Mouse (Mus musculus): ENCODE data around the gene Hsd11b1. TPM values are rescaled to one million over a fixed set of nuclear protein-coding genes. Genes with fewer than 3 reads are reported as not detected.

Gene Hsd11b1
- polyA plus RNA-seq, 1 experiment = 0.12 TPM

- no peaks in the 10 kb centered on the region for H3K79me2 ChIP-seq (ENCODE audit: control insufficient read depth, insufficient read depth)
- H3K4me3 ChIP-seq (ENCODE audit: insufficient read depth, poor library complexity, severe bottlenecking) = no peak overlapping the region
- no peak for TF ChIP-seq CTCF (IDR thresholded peaks at IDR 0.05; ENCODE audit: control insufficient read depth, insufficient read depth, insufficient read length)
- TF ChIP-seq MAX (IDR thresholded peaks at IDR 0.05) = no peak
- no peak for TF ChIP-seq MYOD1 (IDR thresholded peaks at IDR 0.05; ENCODE audit: control insufficient read depth, insufficient read length, low read depth)
- TF ChIP-seq MYOG (IDR thresholded peaks at IDR 0.05; ENCODE audit: control insufficient read depth, extremely low read depth, insufficient read length) = no peak
- no peak for TF ChIP-seq USF1 (IDR thresholded peaks at IDR 0.05; ENCODE audit: low read depth)
- TF ChIP-seq FOSL1 (IDR thresholded peaks at IDR 0.05; ENCODE audit: insufficient read depth, low read length, poor library complexity, severe bottlenecking) = no peak
- TF ChIP-seq CEBPB (IDR thresholded peaks at IDR 0.05; ENCODE audit: low read depth) = no peak
- H3K27me3 ChIP-seq (ENCODE audit: control insufficient read depth, insufficient read depth, insufficient read length) = no peaks in the 10 kb centered on the region
- no peaks in the 10 kb centered on the region for H3K79me3 ChIP-seq (ENCODE audit: low read depth)
- no peak overlapping the region for H3ac ChIP-seq (ENCODE audit: control insufficient read depth, insufficient read length, low read depth)
- H3K36me3 ChIP-seq (ENCODE audit: control insufficient read depth, insufficient read depth) = no peaks in the 10 kb centered on the region
Measured at GRCm38 (mm10) chr1:193241436-193241835, 22.4 kb downstream of the Hsd11b1 start.

GRCm38 (mm10) chr1:193238426-193238825 is 25.4 kb downstream of the Hsd11b1 start:
- no peak overlapping the region for H3ac ChIP-seq (ENCODE audit: control insufficient read depth, insufficient read length, low read depth)

GRCm38 (mm10) chr1:193234930-193235329 is 28.9 kb downstream of the Hsd11b1 start:
- Histone ChIP-seq H3K36me3 (ENCODE audit: control insufficient read depth, insufficient read depth) (no peaks in the 10 kb centered on the region), H3K79me2 (ENCODE audit: control insufficient read depth, insufficient read depth) (no peaks in the 10 kb centered on the region), H3K27me3 (ENCODE audit: control insufficient read depth, insufficient read depth, insufficient read length) (no peaks in the 10 kb centered on the region), H3ac (ENCODE audit: control insufficient read depth, insufficient read length, low read depth) (no peak overlapping the region), H3K79me3 (ENCODE audit: low read depth) (no peaks in the 10 kb centered on the region), H3K4me3 (ENCODE audit: insufficient read depth, poor library complexity, severe bottlenecking) (no peak overlapping the region)
- TF ChIP-seq CEBPB (IDR thresholded peaks at IDR 0.05; ENCODE audit: low read depth) = no peak
- TF ChIP-seq MYOG (IDR thresholded peaks at IDR 0.05; ENCODE audit: control insufficient read depth, extremely low read depth, insufficient read length) = no peak
- no peak for TF ChIP-seq USF1 (IDR thresholded peaks at IDR 0.05; ENCODE audit: low read depth)
- no peak for TF ChIP-seq MAX (IDR thresholded peaks at IDR 0.05)
- no peak for TF ChIP-seq CTCF (IDR thresholded peaks at IDR 0.05; ENCODE audit: control insufficient read depth, insufficient read depth, insufficient read length)
- TF ChIP-seq MYOD1 (IDR thresholded peaks at IDR 0.05; ENCODE audit: control insufficient read depth, insufficient read length, low read depth) = no peak
- TF ChIP-seq FOSL1 (IDR thresholded peaks at IDR 0.05; ENCODE audit: insufficient read depth, low read length, poor library complexity, severe bottlenecking) = no peak

More at GRCm38 (mm10) chr1:193238426-193238825, 25.4 kb downstream of the Hsd11b1 start:
- H3K79me3 ChIP-seq (ENCODE audit: low read depth) = no peaks in the 10 kb centered on the region
- H3K4me3 ChIP-seq (ENCODE audit: insufficient read depth, poor library complexity, severe bottlenecking) = no peak overlapping the region
- TF ChIP-seq MAX (IDR thresholded peaks at IDR 0.05) = no peak
- no peak for TF ChIP-seq MYOD1 (IDR thresholded peaks at IDR 0.05; ENCODE audit: control insufficient read depth, insufficient read length, low read depth)
- TF ChIP-seq USF1 (IDR thresholded peaks at IDR 0.05; ENCODE audit: low read depth) = no peak
- TF ChIP-seq CTCF (IDR thresholded peaks at IDR 0.05; ENCODE audit: control insufficient read depth, insufficient read depth, insufficient read length) = no peak
- TF ChIP-seq FOSL1 (IDR thresholded peaks at IDR 0.05; ENCODE audit: insufficient read depth, low read length, poor library complexity, severe bottlenecking) = no peak
- TF ChIP-seq CEBPB (IDR thresholded peaks at IDR 0.05; ENCODE audit: low read depth) = no peak
- TF ChIP-seq MYOG (IDR thresholded peaks at IDR 0.05; ENCODE audit: control insufficient read depth, extremely low read depth, insufficient read length) = no peak
- H3K36me3 ChIP-seq (ENCODE audit: control insufficient read depth, insufficient read depth) = no peaks in the 10 kb centered on the region
- no peaks in the 10 kb centered on the region for H3K27me3 ChIP-seq (ENCODE audit: control insufficient read depth, insufficient read depth, insufficient read length)
- no peaks in the 10 kb centered on the region for H3K79me2 ChIP-seq (ENCODE audit: control insufficient read depth, insufficient read depth)

DNA sequence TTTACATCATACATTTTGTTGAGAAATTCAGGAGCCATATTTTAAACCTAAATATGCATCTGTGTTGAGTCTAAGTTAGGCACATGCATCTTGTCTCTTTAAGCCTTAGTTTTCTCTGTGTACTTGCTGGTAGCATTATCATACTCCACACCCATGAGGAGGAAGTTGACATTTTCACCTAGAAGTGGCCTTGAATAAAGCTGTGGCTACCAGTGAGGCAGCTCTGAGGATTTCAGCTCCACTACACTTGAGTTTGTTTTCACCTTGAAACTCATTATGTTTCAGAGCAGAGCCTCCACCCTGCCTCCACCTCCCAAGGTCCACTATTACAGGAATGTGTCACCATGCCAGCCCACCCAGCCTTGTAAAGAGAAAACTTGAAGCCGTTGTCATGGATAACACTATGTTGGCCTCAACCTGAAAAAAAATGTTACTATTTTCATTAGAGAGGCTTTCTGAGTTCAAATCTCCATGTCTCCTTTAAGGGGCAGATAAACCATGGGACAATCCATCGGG is 29.7 kb downstream of the Hsd11b1 start:
- Histone ChIP-seq H3ac (ENCODE audit: control insufficient read depth, insufficient read length, low read depth) (no peak overlapping the region), H3K79me3 (ENCODE audit: low read depth) (no peaks in the 10 kb centered on the region), H3K36me3 (ENCODE audit: control insufficient read depth, insufficient read depth) (no peaks in the 10 kb centered on the region), H3K27me3 (ENCODE audit: control insufficient read depth, insufficient read depth, insufficient read length) (no peaks in the 10 kb centered on the region), H3K79me2 (ENCODE audit: control insufficient read depth, insufficient read depth) (no peaks in the 10 kb centered on the region), H3K4me3 (ENCODE audit: insufficient read depth, poor library complexity, severe bottlenecking) (no peak overlapping the region)
- TF ChIP-seq CEBPB (IDR thresholded peaks at IDR 0.05; ENCODE audit: low read depth) = no peak
- TF ChIP-seq USF1 (IDR thresholded peaks at IDR 0.05; ENCODE audit: low read depth) = no peak
- TF ChIP-seq MYOG (IDR thresholded peaks at IDR 0.05; ENCODE audit: control insufficient read depth, extremely low read depth, insufficient read length) = no peak
- no peak for TF ChIP-seq CTCF (IDR thresholded peaks at IDR 0.05; ENCODE audit: control insufficient read depth, insufficient read depth, insufficient read length)
- no peak for TF ChIP-seq FOSL1 (IDR thresholded peaks at IDR 0.05; ENCODE audit: insufficient read depth, low read length, poor library complexity, severe bottlenecking)
- no peak for TF ChIP-seq MAX (IDR thresholded peaks at IDR 0.05)
- TF ChIP-seq MYOD1 (IDR thresholded peaks at IDR 0.05; ENCODE audit: control insufficient read depth, insufficient read length, low read depth) = no peak

DNA sequence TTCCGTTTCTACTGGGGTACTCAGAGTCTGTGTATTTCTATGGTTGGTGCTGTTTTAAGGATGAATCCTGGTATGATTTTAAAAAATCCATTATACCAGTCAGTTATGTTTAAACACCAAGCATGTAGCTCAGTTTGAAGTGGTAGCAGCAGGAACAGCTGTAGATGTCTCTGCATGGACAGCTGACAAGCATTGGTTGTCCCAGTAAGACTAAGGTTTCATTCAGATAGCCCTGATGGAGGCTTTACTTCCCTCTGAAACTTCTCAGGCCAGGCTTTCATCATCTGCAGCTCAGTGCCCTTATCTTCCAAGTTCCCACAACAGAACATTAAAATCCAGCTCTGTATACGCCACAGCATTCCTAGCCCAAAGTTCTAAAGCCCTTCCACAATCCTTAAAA is 31.1 kb downstream of the Hsd11b1 start:
- no peak overlapping the region for H3K4me3 ChIP-seq (ENCODE audit: insufficient read depth, poor library complexity, severe bottlenecking)
- no peaks in the 10 kb centered on the region for H3K27me3 ChIP-seq (ENCODE audit: control insufficient read depth, insufficient read depth, insufficient read length)
- no peaks in the 10 kb centered on the region for H3K36me3 ChIP-seq (ENCODE audit: control insufficient read depth, insufficient read depth)
- no peaks in the 10 kb centered on the region for H3K79me3 ChIP-seq (ENCODE audit: low read depth)
- H3ac ChIP-seq (ENCODE audit: control insufficient read depth, insufficient read length, low read depth) = no peak overlapping the region
- TF ChIP-seq FOSL1 (IDR thresholded peaks at IDR 0.05; ENCODE audit: insufficient read depth, low read length, poor library complexity, severe bottlenecking) = no peak
- TF ChIP-seq MAX (IDR thresholded peaks at IDR 0.05) = no peak
- no peak for TF ChIP-seq MYOG (IDR thresholded peaks at IDR 0.05; ENCODE audit: control insufficient read depth, extremely low read depth, insufficient read length)
- TF ChIP-seq USF1 (IDR thresholded peaks at IDR 0.05; ENCODE audit: low read depth) = no peak
- no peak for TF ChIP-seq CEBPB (IDR thresholded peaks at IDR 0.05; ENCODE audit: low read depth)
- no peak for TF ChIP-seq MYOD1 (IDR thresholded peaks at IDR 0.05; ENCODE audit: control insufficient read depth, insufficient read length, low read depth)
- TF ChIP-seq CTCF (IDR thresholded peaks at IDR 0.05; ENCODE audit: control insufficient read depth, insufficient read depth, insufficient read length) = no peak
- no peaks in the 10 kb centered on the region for H3K79me2 ChIP-seq (ENCODE audit: control insufficient read depth, insufficient read depth)
